Mouse (Mus musculus) lung, adult 2 months (tissue): ENCODE measurements around the gene Arfgef2.

ENCODE experiments used
- CTCF ChIP-seq: fragments of 200-500 bp; IDR thresholded peaks from 2 replicates; pipeline ENCODE4 v1.5.1; 2011; ENCODE audit warnings: mild to moderate bottlenecking, low read length, control low read depth; ENCODE audit not compliant: insufficient read depth
- POLR2A ChIP-seq: fragments of 200-500 bp; IDR thresholded peaks from 2 replicates; pipeline ENCODE4 v1.6.1; 2011; ENCODE audit warnings: low read depth, mild to moderate bottlenecking, control low read depth, low read length, borderline replicate concordance; ENCODE audit errors: extremely low read depth

- TF ChIP-seq POLR2A, result no peak
- no peak for TF ChIP-seq CTCF
These were observed 16.9 kb downstream of the Arfgef2 start for GRCm38 (mm10) chr2:166822119-166822826.
